Mouse (Mus musculus) CH12.LX (cell line): ENCODE data around the gene Gpm6a. TPM values are rescaled to one million over a fixed set of nuclear protein-coding genes. Genes with fewer than 3 reads are reported as not detected.
"Not testable (repeated sequence)": the region's sequence is repeated elsewhere in the genome, so short reads cannot be mapped to it uniquely, and the experiment has no call there.

Experiments used
- DNase-seq: peaks from one replicate; pipeline ENCODE4 v3.0.0-alpha.2; 2013; ENCODE audit errors: extremely low read depth
- H3K27ac ChIP-seq: 2 replicates; pipeline ENCODE4 v1.5.1; 2012; ENCODE audit warnings: low read depth, mild to moderate bottlenecking, control low read depth, moderate library complexity; ENCODE audit not compliant: insufficient read depth
- H3K27me3 ChIP-seq: replicated peaks from 2 replicates; pipeline ENCODE3; 2012; ENCODE audit warnings: inconsistent platforms
- H3K36me3 ChIP-seq, 2 experiments: replicated peaks in 1 of 2; 2 replicates each; pipeline versions ENCODE3 to v1.6.1; 2012; ENCODE audit warnings: inconsistent platforms in 1 of 2, low read length in 1 of 2, mild to moderate bottlenecking in 1 of 2, mixed read lengths in 1 of 2, moderate library complexity in 1 of 2; ENCODE audit not compliant: control insufficient read depth in 1 of 2, insufficient read depth in 1 of 2
- H3K4me1 ChIP-seq, 2 experiments: 2 replicates each; pipeline ENCODE4 v1.6.1; 2012; ENCODE audit warnings: inconsistent platforms in 1 of 2, moderate library complexity in 1 of 2; ENCODE audit not compliant: insufficient read depth in 2 of 2, control insufficient read depth in 1 of 2
- H3K4me2 ChIP-seq: 2 replicates; pipeline ENCODE4 v1.6.1; 2012; ENCODE audit warnings: low read depth, mild to moderate bottlenecking, control low read depth; ENCODE audit not compliant: poor library complexity, insufficient read depth, severe bottlenecking
- H3K4me3 ChIP-seq, 3 experiments: fragments of 150-350 bp in 1 of 3; sonication (generic) in 1 of 3; replicated peaks in 1 of 3; 2 replicates each; pipeline versions ENCODE3 to v1.5.1; 2011 to 2012; ENCODE audit warnings: low read depth in 2 of 3, low read length in 2 of 3, mild to moderate bottlenecking in 2 of 3, moderate library complexity in 2 of 3, control low read depth in 1 of 3, improper control_type of control experiment in 1 of 3, inconsistent platforms in 1 of 3, mixed read lengths in 1 of 3; ENCODE audit not compliant: poor library complexity in 1 of 3
- H3K79me2 ChIP-seq: replicated peaks from 2 replicates; pipeline ENCODE4 v1.6.1; 2012; ENCODE audit warnings: mild to moderate bottlenecking, moderate library complexity; ENCODE audit not compliant: control insufficient read depth, poor library complexity, insufficient read depth, severe bottlenecking; ENCODE audit errors: extremely low read depth
- H3K9ac ChIP-seq: 2 replicates; pipeline ENCODE4 v1.6.1; 2012; ENCODE audit warnings: low read depth, mild to moderate bottlenecking, control low read depth, moderate library complexity; ENCODE audit not compliant: insufficient read depth
- H3K9me3 ChIP-seq: replicated peaks from 2 replicates; pipeline ENCODE3; 2012; ENCODE audit warnings: low read length, inconsistent platforms, mixed read lengths
- CHD2 ChIP-seq: IDR thresholded peaks from 2 replicates; pipeline ENCODE4 v1.6.1; 2011; ENCODE audit warnings: low read length, improper control_type of control experiment
- EP300 ChIP-seq: IDR thresholded peaks from 2 replicates; pipeline ENCODE4 v1.6.1; 2011; ENCODE audit warnings: low read length, improper control_type of control experiment
- HCFC1 ChIP-seq: IDR thresholded peaks from 2 replicates; pipeline ENCODE4 v1.6.1; 2012; ENCODE audit warnings: low read depth, mild to moderate bottlenecking, inconsistent platforms, low read length, improper control_type of control experiment
- KAT2A ChIP-seq: IDR thresholded peaks from 2 replicates; pipeline ENCODE4 v1.6.1; 2012; ENCODE audit warnings: low read length, improper control_type of control experiment, inconsistent platforms; ENCODE audit not compliant: insufficient replicate concordance
- MAFK ChIP-seq: IDR thresholded peaks from 2 replicates; pipeline ENCODE4 v1.6.1; 2011; ENCODE audit warnings: low read length, improper control_type of control experiment; ENCODE audit not compliant: insufficient replicate concordance
- MAX ChIP-seq: IDR thresholded peaks from 2 replicates; pipeline ENCODE4 v1.6.1; 2011; ENCODE audit warnings: low read length, improper control_type of control experiment
- MEF2A ChIP-seq: IDR thresholded peaks from 2 replicates; pipeline ENCODE4 v1.6.1; 2014; ENCODE audit warnings: low read depth, mild to moderate bottlenecking, inconsistent platforms, low read length, improper control_type of control experiment, borderline replicate concordance
- NELFE ChIP-seq: IDR thresholded peaks from 2 replicates; pipeline ENCODE4 v1.6.1; 2011; ENCODE audit warnings: low read depth, low read length, improper control_type of control experiment
- POLR2A ChIP-seq: IDR thresholded peaks from 2 replicates; pipeline ENCODE4 v1.6.1; 2011; ENCODE audit warnings: low read depth, mild to moderate bottlenecking, improper control_type of control experiment, low read length
- POLR2AphosphoS2 ChIP-seq: IDR thresholded peaks from 2 replicates; pipeline ENCODE4 v1.6.1; 2011; ENCODE audit warnings: low read depth, low read length, improper control_type of control experiment
- RCOR1 ChIP-seq: conservative IDR thresholded peaks from 2 replicates; pipeline ENCODE4 v1.6.1; 2012; ENCODE audit warnings: low read depth, mild to moderate bottlenecking, inconsistent platforms, low read length, improper control_type of control experiment
- TCF12 ChIP-seq: IDR thresholded peaks from 2 replicates; pipeline ENCODE4 v1.6.1; 2014; ENCODE audit warnings: low read depth, mild to moderate bottlenecking, inconsistent platforms, low read length, improper control_type of control experiment
- USF1 ChIP-seq: IDR thresholded peaks from 2 replicates; pipeline ENCODE4 v1.6.1; 2014; ENCODE audit warnings: low read depth, mild to moderate bottlenecking, inconsistent platforms, low read length, improper control_type of control experiment
- dilution Hi-C: fragments of 300-500 bp; cut with MboI; formaldehyde crosslinking; loops from 2 replicates; pipeline ENCODE4 v1.14.3; 2020; ENCODE audit warnings: low sequenced_read_pairs; ENCODE audit not compliant: extremely low pct_unique_long_range_greater_than_20kb, extremely low pct_ligation_motif_present
- in situ Hi-C: fragments of 300-500 bp; cut with MboI; formaldehyde crosslinking; loops from 3 replicates; pipeline ENCODE4 v1.14.3; 2019; ENCODE audit warnings: low sequenced_read_pairs, low pct_ligation_motif_present, low pct_unique_long_range_greater_than_20kb, mixed read lengths
- polyA plus RNA-seq: library from polyadenylated mRNA; unstranded; fragments of >175 nt; gene quantifications from 2 replicates; pipeline ENCODE4 v1.2.1, GENCODE M21; 2012; ENCODE audit warnings: low read depth; ENCODE audit not compliant: insufficient read length
- total RNA-seq, 2 experiments: library from RNA; depleted of rRNA; stranded (reverse); fragments of 300-350 nt in 1 of 2; fragments of >200 nt in 1 of 2; gene quantifications; 2 replicates each; pipeline ENCODE4 v1.2.3; 2012 to 2014

Gene Gpm6a
- total and polyA plus RNA-seq, 3 experiments = 5.5 to 20.5 (median 6.4) TPM

GRCm38 (mm10) chr8:55042955-55043354, 88.3 kb downstream of the Gpm6a start:
- Histone ChIP-seq H3K79me2 (no peaks in the 10 kb centered on the region), H3K36me3 (no peaks in the 10 kb centered on the region), H3K9me3 (no peaks in the 10 kb centered on the region), H3K4me1 (peaks cover 0 to under 1% of the 10 kb centered on the region in 2 experiments; a peak in 1 of 4 replicates), H3K27me3 (no peaks in the 10 kb centered on the region), H3K4me3 (no peak overlapping the region), H3K27ac (no peak overlapping the region), H3K9ac (no peak overlapping the region), H3K4me2 (no peak overlapping the region)
- dilution Hi-C loops = no loop called here
- no peak for DNase-seq
- TF ChIP-seq MEF2A (no peak), MAX (no peak), MAFK (no peak), HCFC1 (no peak), USF1 (no peak)
- in situ Hi-C loops = no loop called here

- peak; percentile 45 for DNase-seq
- TF ChIP-seq EP300 = 0 out of 2 replicates have a peak, but pooled peaks have one; percentile 34
- 0 out of 2 replicates have a peak, but pooled peaks have one; percentile 30 for TF ChIP-seq MEF2A
- no peak for TF ChIP-seq KAT2A
- TF ChIP-seq HCFC1 = no peak
- TF ChIP-seq NELFE = no peak
- Histone ChIP-seq H3K9me3 (no peaks in the 10 kb centered on the region), H3K27me3 (no peaks in the 10 kb centered on the region), H3K4me1 (peaks cover 0 to 6% of the 10 kb centered on the region in 2 experiments; a peak in 1 of 4 replicates), H3K9ac (no peak overlapping the region), H3K79me2 (no peaks in the 10 kb centered on the region), H3K27ac (no peak overlapping the region), H3K36me3 (peaks cover 0 to 2% of the 10 kb centered on the region in 2 experiments), H3K4me2 (no peak overlapping the region), H3K4me3 (no peak overlapping the region)
- in situ Hi-C loops (no loop called here), dilution Hi-C loops (no loop called here)
These were observed 93.8 kb downstream of the Gpm6a start for GRCm38 (mm10) chr8:55048396-55048795.

DNA sequence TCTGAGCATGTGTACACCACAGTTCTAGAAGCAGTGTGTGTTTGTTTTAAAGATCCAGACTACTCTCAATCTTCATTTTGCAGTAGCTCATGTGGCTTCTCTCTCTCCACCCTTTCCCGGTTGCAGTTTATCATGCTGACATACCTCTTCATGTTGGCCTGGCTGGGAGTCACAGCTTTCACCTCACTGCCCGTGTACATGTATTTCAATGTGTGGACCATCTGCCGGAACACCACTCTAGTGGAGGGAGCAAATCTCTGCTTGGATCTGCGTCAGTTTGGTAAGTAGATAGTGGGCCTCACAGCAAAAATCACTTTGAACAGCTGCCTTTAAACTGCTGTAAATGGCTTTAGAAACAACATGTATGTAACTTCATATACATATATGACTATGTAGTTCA, 95.3 kb downstream of the Gpm6a start:
- no peak for DNase-seq
- no peaks in the 10 kb centered on the region for H3K9me3 ChIP-seq
- H3K36me3 ChIP-seq = peaks cover 0 to 2% of the 10 kb centered on the region in 2 experiments
- in situ Hi-C loops = no loop called here
- no peak overlapping the region for H3K27ac ChIP-seq
- H3K4me1 ChIP-seq = peaks cover 0 to 6% of the 10 kb centered on the region in 2 experiments; a peak in 1 of 4 replicates
- no peak overlapping the region for H3K4me2 ChIP-seq
- H3K79me2 ChIP-seq = no peaks in the 10 kb centered on the region
- no peak overlapping the region for H3K9ac ChIP-seq
- TF ChIP-seq CHD2 (no peak), TCF12 (no peak), POLR2AphosphoS2 (no peak), NELFE (no peak), RCOR1 (no peak), POLR2A (no peak)
- no peaks in the 10 kb centered on the region for H3K27me3 ChIP-seq
- dilution Hi-C loops = no loop called here
- no peak overlapping the region for H3K4me3 ChIP-seq

GRCm38 (mm10) chr8:55068811-55069210, 114.2 kb downstream of the Gpm6a start:
- dilution Hi-C loops, H3K4me1 ChIP-seq, DNase-seq, H3K27me3 ChIP-seq, in situ Hi-C loops, H3K36me3 ChIP-seq, H3K9ac ChIP-seq, H3K4me2 ChIP-seq, H3K79me2 ChIP-seq, H3K27ac ChIP-seq, H3K4me3 ChIP-seq, H3K9me3 ChIP-seq: not testable (repeated sequence)
